Mouse (Mus musculus) gastrocnemius, postnatal 4 days (tissue): Measurements from ENCODE around the gene Fsd1l. TPM values are rescaled to one million over a fixed set of nuclear protein-coding genes. Genes with fewer than 3 reads are reported as not detected.

Experiments
- DNase-seq, 2 experiments: peaks; one replicate each; pipeline ENCODE4 v3.0.0; 2021 to 2022; ENCODE audit warnings: low spot score in 2 of 2, mixed read lengths in 2 of 2
- long read RNA-seq, 2 experiments: library from polyadenylated mRNA; stranded (forward); transcript quantifications; one replicate each; pipeline ENCODE4 v2.0.0; 2021
- total RNA-seq, 2 experiments: library from RNA; stranded (reverse); gene quantifications; 2 replicates each; pipeline ENCODE4 v1.2.3; 2021

Fsd1l gene
- total RNA-seq = 10 to 100 TPM; 25.1 to 29.0 TPM
- long read RNA-seq, experiment 1, partial matches to known transcripts = 0 of 2 reads
- long read RNA-seq, experiment 1, other reads (novel, unspliced or antisense) = 2 of 2 reads
- long read RNA-seq, experiment 2, partial matches to known transcripts = 2 of 6 reads
- long read RNA-seq, experiment 2, other reads (novel, unspliced or antisense) = 4 of 6 reads

- peak; percentile 70 to 81 for DNase-seq
These were observed at the start of gene Fsd1l for GRCm38 (mm10) chr4:53631316-53632010. Fsd1l (plus strand) TSS chr4:53631471.

GRCm38 (mm10) chr4:53587676-53588075 is 43.6 kb upstream of the Fsd1l start:
- DNase-seq = no peak

- DNase-seq = no peak
These were observed 42.3 kb upstream of the Fsd1l start for GRCm38 (mm10) chr4:53588936-53589335.

- no peak for DNase-seq
These were observed 41.8 kb upstream of the Fsd1l start for GRCm38 (mm10) chr4:53589466-53589865.

GRCm38 (mm10) chr4:53590163-53590562 is 41.1 kb upstream of the Fsd1l start:
- no peak for DNase-seq

GRCm38 (mm10) chr4:53590691-53591447 is 40.4 kb upstream of the Fsd1l start:
- no peak for DNase-seq

- no peak for DNase-seq
These were observed 39.7 kb upstream of the Fsd1l start for GRCm38 (mm10) chr4:53591536-53591935.

- DNase-seq = no peak
These were observed 39.3 kb upstream of the Fsd1l start for GRCm38 (mm10) chr4:53591941-53592340.

GRCm38 (mm10) chr4:53592386-53592785 is 38.9 kb upstream of the Fsd1l start:
- DNase-seq = no peak

- peak; percentile 24 to 48 for DNase-seq
These were observed 37.1 kb upstream of the Fsd1l start for GRCm38 (mm10) chr4:53594204-53594603.

GRCm38 (mm10) chr4:53595246-53596062 is 35.8 kb upstream of the Fsd1l start:
- no peak for DNase-seq

- DNase-seq = no peak
These were observed 35.0 kb upstream of the Fsd1l start for GRCm38 (mm10) chr4:53596063-53596895.

GRCm38 (mm10) chr4:53600462-53600861 is 30.8 kb upstream of the Fsd1l start:
- no peak for DNase-seq

GRCm38 (mm10) chr4:53614576-53615225 is 16.6 kb upstream of the Fsd1l start:
- DNase-seq = no peak

GRCm38 (mm10) chr4:53617968-53618367 is 13.3 kb upstream of the Fsd1l start:
- no peak for DNase-seq

- DNase-seq = no peak
These were observed 11.2 kb upstream of the Fsd1l start for GRCm38 (mm10) chr4:53620104-53620503.

- no peak for DNase-seq
These were observed 10.2 kb upstream of the Fsd1l start for GRCm38 (mm10) chr4:53621084-53621483.

- DNase-seq = no peak
These were observed 9.8 kb upstream of the Fsd1l start for GRCm38 (mm10) chr4:53621490-53621889.

GRCm38 (mm10) chr4:53623711-53624110 is 7.6 kb upstream of the Fsd1l start:
- no peak for DNase-seq

GRCm38 (mm10) chr4:53624816-53625215 is 6.5 kb upstream of the Fsd1l start:
- no peak for DNase-seq
